Mouse (Mus musculus) lung, postnatal 36 days (tissue): ENCODE results near the gene Pomt1.
"Not testable (repeated sequence)": the region's sequence is repeated elsewhere in the genome, so short reads cannot be mapped to it uniquely, and the experiment has no call there.

Experiments used
- DNase-seq: peaks from one replicate; pipeline ENCODE4 v3.0.0; 2022; ENCODE audit warnings: mixed read lengths

Pomt1 gene

GRCm38 (mm10) chr2:32287334-32287840 is 51.0 kb downstream of the Pomt1 start, which contains the start of gene Golga2:
TSS of gene Golga2 (plus strand) at chr2:32287384.
- no peak for DNase-seq

GRCm38 (mm10) chr2:32287923-32288367 is 51.6 kb downstream of the Pomt1 start, which contains the start of gene Swi5:
TSS of gene Swi5 (minus strand) at chr2:32288075.
- peak; percentile 100 for DNase-seq

DNA sequence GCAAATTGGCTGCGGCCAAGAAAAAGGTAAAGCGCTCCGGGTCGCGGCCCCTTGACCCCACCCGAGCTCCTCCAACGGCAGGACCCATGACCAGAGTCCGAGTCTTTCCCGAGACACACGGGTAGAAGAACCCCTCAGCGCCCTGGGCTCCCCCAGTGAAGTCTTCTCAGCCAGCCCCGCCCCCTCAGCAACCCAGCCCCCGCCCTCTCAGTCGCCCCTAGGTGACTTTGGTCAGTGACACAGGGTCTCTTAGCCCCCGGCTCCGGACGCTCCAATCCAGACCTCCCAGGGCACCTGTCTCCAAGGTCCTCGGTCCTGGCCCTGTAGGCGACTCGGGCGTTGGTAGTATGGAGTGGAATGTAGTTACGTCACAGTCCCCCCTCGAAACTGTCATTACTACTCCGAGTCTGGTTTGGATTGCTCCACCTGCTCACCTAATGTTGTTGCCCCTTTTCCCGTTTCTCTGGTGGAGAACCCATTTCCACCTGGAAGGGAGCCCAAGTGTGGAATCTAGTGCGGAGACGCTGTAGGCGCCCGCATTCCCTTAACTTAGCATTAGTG is 52.1 kb downstream of the Pomt1 start:
- peak; percentile 57 for DNase-seq

DNA sequence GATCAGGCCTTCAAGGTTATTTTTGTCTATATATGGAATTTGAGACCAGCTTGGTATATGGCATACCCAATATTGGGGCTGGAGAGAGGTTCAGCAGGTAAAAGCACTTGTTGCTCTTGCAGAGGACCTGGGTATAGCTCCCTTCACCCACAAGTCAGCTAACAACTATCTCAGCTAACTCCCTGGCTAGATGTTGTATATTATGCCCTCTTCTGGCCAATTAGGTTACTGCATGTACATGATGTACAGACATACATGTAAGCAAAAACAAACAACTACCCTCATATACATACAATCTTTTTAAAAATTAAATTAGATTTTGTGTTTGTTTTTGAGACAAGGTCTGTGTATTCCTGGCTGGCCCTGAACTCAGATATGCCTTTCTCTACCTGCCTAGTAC is 53.2 kb downstream of the Pomt1 start:
- peak; percentile 81 for DNase-seq

- DNase-seq = peak; percentile 72
Observed at GRCm38 (mm10) chr2:32294348-32294747, 58.0 kb downstream of the Pomt1 start.

DNA sequence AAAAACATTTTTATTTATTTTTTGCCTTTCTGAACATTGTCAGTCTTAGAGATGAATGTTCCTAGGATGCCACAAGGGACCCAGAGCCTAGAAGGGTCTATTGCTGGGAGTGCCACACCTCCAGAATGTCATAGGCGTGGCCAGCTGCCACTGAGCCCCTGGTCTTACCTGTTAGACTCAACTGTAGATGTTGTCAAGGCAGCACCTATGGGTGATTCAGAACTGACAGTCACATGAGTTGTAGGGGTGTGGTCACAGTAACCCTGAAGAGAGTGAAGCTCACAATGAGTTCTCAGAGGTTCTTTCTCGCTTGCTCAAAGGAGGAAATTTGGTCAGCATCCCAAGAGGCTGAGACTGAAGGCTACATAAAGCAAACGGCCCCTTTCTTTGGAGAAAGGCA is 58.9 kb downstream of the Pomt1 start:
- no peak for DNase-seq

DNA sequence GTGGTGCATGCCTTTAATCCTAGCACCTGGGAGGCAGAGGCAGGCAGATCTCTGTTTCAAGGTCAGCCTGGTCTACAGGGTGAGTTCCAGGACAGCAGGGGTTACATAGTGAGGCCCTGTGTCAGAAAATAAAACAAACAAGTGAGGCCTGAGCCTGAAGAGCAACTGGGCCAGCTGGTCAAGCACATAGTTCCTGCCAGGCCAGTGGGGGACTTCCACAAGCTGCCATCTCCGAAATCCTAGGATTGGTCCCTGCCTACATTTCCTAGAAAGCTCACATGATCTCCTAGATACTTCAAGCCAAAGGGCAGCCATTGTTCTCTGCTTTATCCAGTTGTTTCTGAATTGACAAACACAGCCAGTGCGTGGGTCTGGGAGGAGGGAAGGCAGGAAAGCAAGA is 59.5 kb downstream of the Pomt1 start:
- DNase-seq = not testable (repeated sequence)

DNA sequence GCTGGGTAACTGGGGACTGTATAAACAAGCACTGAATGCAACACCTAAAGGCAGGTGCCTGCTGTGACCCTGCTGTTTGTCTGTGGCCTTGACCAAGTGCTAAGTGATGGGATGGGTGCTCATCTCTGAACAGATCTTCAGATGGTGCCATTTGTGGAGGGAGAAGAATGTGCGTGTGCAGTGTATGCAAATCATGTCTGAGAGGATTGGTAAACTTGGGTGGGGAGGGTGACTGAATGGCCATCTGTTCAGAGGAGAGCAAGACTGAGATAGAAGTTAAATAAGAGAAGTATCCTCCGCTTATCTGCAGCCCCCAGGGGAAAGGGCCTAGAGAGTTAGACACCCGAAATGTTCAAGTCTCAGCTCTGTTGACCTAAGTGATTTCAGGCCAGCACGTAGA is 63.1 kb downstream of the Pomt1 start:
- no peak for DNase-seq

GRCm38 (mm10) chr2:32302952-32303351 is 66.6 kb downstream of the Pomt1 start:
- DNase-seq = no peak

GRCm38 (mm10) chr2:32304145-32304832 is 67.9 kb downstream of the Pomt1 start:
- DNase-seq = peak; percentile 61
